Mouse (Mus musculus) layer of hippocampus, adult 2 months (tissue): ENCODE results near the gene Mapk14. TPM values are rescaled to one million over a fixed set of nuclear protein-coding genes. Genes with fewer than 3 reads are reported as not detected.

Experiments
- DNase-seq, 2 experiments: peaks; one replicate each; pipeline ENCODE4 v3.0.0; 2022; ENCODE audit warnings: low spot score in 2 of 2
- H3K27ac ChIP-seq: fragments of 200-600 bp; 2 replicates; pipeline ENCODE4 v1.8.1; 2022
- H3K4me3 ChIP-seq: fragments of 200-600 bp; 2 replicates; pipeline ENCODE4 v1.8.1; 2022; ENCODE audit warnings: mild to moderate bottlenecking
- CTCF ChIP-seq: fragments of 200-600 bp; conservative IDR thresholded peaks from 2 replicates; pipeline ENCODE4 v1.8.1; 2022; ENCODE audit warnings: antibody characterized with exemption, mild to moderate bottlenecking, moderate library complexity
- total RNA-seq, 2 experiments: library from RNA; stranded (reverse); gene quantifications; 2 replicates each; pipeline ENCODE4 v1.2.3; 2021

Gene Mapk14
- total RNA-seq, 2 experiments from 2014 or later: 70.6 to 82.7 TPM

DNA sequence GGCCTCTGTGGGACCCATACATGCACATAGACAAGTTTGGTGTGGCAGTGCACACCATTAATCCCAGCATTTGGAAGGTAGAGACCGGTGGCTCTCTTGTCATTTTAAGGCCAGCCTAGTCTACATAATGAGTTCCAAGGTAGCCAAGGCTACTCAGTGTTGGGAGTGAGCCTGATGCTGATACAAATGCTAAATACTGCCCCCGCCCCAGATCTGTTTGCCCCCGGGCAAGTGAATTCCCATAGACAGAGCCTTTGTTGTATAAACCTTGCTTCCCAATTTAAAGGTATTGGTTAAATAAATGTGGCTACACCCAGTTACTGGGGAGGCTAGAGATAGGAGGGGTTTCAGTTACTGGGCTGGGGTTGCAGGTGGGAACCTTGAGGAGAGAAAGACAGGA lies 93.9 kb downstream of the Mapk14 start:
- Histone ChIP-seq H3K27ac (no peak overlapping the region), H3K4me3 (no peak overlapping the region)
- DNase-seq: no peak
- no peak for TF ChIP-seq CTCF

- H3K27ac ChIP-seq: no peak overlapping the region
- TF ChIP-seq CTCF: no peak
- DNase-seq: no peak
- H3K4me3 ChIP-seq: no peak overlapping the region
These were observed 96.4 kb downstream of the Mapk14 start for GRCm38 (mm10) chr17:28787507-28787906.

- Histone ChIP-seq H3K27ac (no peak overlapping the region), H3K4me3 (no peak overlapping the region)
- no peak for TF ChIP-seq CTCF
- no peak for DNase-seq
These were observed 105.9 kb downstream of the Mapk14 start for GRCm38 (mm10) chr17:28797031-28797430.

Other genes starting within 250 kb of the Mapk14 start
- 10 to 100 TPM; 80.8 to 90.5 TPM for gene Fkbp5, start 173.8 kb upstream of the Mapk14 start, total RNA-seq
- not detected for gene Armc12, start 160.5 kb upstream of the Mapk14 start, total RNA-seq
- gene Clpsl2, start 141.9 kb upstream of the Mapk14 start, total RNA-seq: not detected
- not detected for gene Clps, start 130.6 kb upstream of the Mapk14 start, total RNA-seq
- 1 to 10 TPM; 3.7 to 5.4 TPM for gene Lhfpl5, start 115.7 kb upstream of the Mapk14 start, total RNA-seq
- gene Srpk1, start 68.6 kb upstream of the Mapk14 start, total RNA-seq: 10 to 100 TPM; 79.5 to 87.7 TPM
- gene Slc26a8, start 1.1 kb upstream of the Mapk14 start, total RNA-seq: 1 to 10 TPM; 6.3 to 6.9 TPM
- 1 to 10 TPM; 2.7 to 5.5 TPM for gene AC170998.1, start 34.8 kb downstream of the Mapk14 start, total RNA-seq
- under 1 TPM; 0.59 to 0.66 TPM for gene Mapk13, start 78.0 kb downstream of the Mapk14 start, total RNA-seq
- gene Brpf3, start 109.8 kb downstream of the Mapk14 start, total RNA-seq: 10 to 100 TPM; 43.4 to 44.8 TPM
- gene Pnpla1, start 167.1 kb downstream of the Mapk14 start, total RNA-seq: under 1 TPM; 0.49 to 0.56 TPM
- 1 to 10 TPM; 4.0 to 4.1 TPM for gene 4930539E08Rik, start 224.0 kb downstream of the Mapk14 start, total RNA-seq